Mouse (Mus musculus): ENCODE measurements around the gene Plac9b. TPM values are rescaled to one million over a fixed set of nuclear protein-coding genes. Genes with fewer than 3 reads are reported as not detected.
"Not testable (repeated sequence)": the region's sequence is repeated elsewhere in the genome, so short reads cannot be mapped to it uniquely, and the experiment has no call there.

Plac9b gene
- 10 to 100 TPM; 49.7 to 59.8 TPM for total RNA-seq (2021)

DNA sequence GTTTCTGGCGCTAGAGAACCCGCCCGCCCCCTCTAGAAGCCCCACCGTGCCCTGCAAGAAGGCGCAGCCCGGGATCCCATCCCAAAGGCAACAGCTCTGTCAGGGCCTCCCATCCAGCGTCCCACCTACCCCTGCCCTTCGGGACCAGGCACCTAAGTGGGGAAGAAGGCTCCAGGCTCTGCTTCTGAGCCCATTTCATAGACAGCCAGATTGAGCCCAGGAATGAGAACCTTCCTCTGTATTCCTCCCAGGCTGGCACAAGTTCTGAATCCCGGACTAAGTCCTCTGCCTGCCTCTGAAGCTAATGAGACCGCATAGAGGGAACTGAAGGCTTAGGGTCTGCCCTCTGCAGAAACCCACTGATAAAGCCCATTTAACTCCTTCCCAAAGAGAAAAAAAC, at the start of gene Plac9b:
Gene Plac9b (minus strand): TSS at position 101 of the 400 bp plus-strand sequence.
- not testable (repeated sequence) for DNase-seq

DNA sequence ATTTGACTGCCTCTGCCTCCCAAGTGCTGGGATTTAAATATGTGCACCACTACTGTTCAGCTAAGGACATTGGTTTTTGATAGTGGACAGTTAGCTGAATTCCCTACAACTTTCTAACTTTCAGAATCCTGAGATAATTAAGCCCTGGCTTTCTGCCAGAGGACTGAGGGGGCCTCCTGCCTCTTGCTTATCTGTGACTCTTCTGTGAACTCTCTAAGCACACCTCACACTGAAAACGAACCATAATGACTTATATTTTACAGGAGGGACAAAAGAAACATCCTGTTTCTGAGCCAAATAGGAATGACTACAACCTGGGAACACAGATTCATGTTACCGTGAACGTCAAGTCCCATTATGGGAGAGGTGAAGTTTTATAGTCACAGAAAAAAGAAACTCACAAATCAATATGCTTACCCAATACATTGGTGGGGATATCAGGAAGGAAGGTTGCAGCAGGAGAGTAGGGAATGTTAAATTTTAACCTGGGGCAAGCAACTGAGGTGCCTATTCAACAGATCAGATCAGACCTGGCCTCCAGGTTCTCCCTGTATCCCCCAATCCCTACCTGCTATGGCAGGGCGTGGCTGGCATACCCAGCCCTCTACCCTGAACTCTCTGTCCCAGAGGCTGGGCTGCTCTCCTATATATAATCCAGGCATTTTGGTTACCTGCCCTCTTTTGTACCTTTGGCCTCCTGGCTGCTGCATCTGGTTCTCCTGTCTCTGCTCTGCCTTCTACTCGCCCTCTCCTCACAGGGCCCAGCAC, 34.1 kb upstream of the Plac9b start:
- not testable (repeated sequence) for DNase-seq

DNA sequence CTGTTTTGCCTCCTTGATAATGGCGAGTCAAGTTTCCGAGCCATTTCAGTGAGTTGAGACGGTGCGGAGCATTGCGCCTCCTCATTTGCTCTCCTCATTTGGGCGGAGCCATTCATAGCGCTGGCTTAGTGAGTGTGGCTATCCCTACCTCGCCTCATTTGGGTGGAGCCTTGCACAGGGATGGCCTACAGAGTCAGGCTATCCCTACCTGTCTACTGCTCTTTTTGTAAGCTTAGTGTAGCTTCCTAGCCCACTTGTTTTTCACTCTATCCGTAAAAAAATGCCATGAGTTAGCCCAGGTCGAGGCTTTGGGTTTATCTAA, 24.6 kb upstream of the Plac9b start, which contains the start of gene Tmem254b:
Gene Tmem254b (minus strand): TSS at position 116 of the 322 bp plus-strand sequence.
- DNase-seq, result not testable (repeated sequence)

GRCm38 (mm10) chr14:26206197-26206925, 24.1 kb upstream of the Plac9b start:
- DNase-seq, result not testable (repeated sequence)

DNA sequence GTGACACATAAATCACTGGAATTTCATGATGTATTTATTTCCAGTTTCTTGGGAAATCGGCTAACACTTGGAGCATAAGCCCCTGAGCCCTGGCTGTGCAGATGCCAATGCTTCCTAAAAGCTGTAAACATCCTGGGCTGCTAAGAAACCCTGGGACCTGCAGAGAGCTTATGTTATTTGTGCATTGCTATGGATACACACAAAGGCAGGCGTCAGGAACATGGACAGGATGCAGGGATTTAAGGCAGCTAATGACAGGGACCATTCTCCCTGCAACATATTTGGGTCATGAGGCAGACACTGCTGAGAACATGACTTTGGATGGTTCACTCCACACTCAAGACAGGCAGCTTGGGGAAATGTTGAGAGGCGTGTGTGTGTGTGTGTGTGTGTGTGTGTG, 15.6 kb upstream of the Plac9b start:
- DNase-seq, result not testable (repeated sequence)

- DNase-seq, result not testable (repeated sequence)
Observed at GRCm38 (mm10) chr14:26188361-26188760, 6.1 kb upstream of the Plac9b start.

DNA sequence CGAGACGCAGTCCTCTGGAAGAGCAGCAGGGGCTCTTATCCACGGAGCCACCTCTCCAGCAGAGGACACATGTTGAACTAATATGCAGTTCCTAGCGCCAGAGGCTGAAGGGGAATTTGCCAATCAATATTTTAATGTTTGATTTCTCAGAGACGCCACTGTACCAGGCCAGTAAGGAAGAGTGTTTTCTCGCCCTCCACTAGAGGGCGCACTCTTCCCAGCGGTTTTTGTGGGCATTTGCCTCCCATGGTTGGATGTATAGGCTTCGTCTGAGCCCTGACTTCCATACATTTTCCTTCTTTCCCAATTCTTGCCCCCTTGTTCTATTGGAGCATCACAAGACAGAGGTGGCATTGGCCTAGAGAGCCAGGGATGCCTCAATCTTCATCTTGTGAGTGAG, 4.4 kb upstream of the Plac9b start:
- not testable (repeated sequence) for DNase-seq

DNA sequence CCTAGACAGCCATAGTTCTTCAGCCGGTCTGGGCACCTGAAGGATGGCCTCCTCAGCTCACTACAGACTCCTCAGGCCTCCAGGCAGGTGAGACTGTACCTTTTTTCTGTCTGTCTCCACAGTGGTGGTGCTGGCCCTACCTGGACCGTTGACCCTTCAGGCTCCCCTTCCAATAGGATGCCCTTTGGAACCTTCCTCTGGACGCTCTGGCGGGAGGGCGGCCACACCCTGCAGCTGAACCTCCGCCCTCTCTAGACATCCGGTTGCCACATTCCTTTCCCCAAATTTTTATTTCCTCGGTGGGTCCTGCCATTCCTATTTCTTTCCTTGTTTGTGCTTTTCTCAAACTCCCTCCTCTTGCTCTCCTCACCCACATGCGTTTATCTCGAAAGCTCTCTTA, 620 bp downstream of the Plac9b start:
- not testable (repeated sequence) for DNase-seq

DNA sequence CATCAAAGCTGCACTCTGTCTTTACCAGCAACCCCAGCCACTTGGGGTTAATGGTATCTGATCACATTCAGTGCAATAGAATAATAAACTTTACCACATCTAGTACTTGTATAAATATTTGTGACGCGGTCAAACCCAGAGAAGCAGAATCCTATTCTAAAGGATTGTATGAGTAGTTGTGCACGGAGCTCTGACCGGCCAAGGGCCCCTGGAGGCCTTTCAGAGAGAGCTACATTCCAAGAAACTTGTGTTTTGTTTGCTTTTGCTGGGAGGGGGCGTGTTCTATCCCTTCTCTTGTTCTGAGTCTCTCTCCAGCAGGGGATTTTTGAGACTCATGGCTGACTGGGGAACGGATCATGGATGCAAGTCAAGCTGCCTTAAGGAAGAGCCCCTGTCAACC, 7.3 kb downstream of the Plac9b start:
- DNase-seq, result not testable (repeated sequence)

GRCm38 (mm10) chr14:26173955-26174354, 8.3 kb downstream of the Plac9b start:
- not testable (repeated sequence) for DNase-seq

- not testable (repeated sequence) for DNase-seq
Observed at GRCm38 (mm10) chr14:26165266-26165665, 17.0 kb downstream of the Plac9b start.

DNA sequence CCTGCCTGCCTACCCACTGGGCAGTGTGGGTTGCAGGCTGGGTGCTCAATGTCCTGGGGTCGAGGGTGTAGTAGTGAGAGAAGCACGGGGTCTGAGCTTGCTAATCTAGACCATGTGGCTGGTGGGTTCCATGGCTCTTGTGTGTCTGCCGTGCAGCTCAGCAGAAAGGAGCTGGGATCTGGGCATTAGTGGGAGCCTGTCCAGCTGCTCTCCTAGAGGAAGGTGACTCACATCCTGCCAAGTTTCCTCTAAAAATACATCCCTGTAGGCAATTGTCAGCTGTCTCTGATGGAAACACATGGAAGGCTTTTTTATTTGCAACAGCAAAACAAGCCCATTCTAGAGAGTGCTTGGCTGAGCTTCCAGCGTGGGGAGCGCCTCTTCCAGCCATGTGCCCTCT, 19.9 kb downstream of the Plac9b start:
- not testable (repeated sequence) for DNase-seq

- not testable (repeated sequence) for DNase-seq
Observed at GRCm38 (mm10) chr14:26161156-26161555, 21.1 kb downstream of the Plac9b start.

- not testable (repeated sequence) for DNase-seq
Observed at GRCm38 (mm10) chr14:26156032-26156431, 26.2 kb downstream of the Plac9b start.

GRCm38 (mm10) chr14:26147095-26147494, 35.2 kb downstream of the Plac9b start:
- DNase-seq, result not testable (repeated sequence)

- not testable (repeated sequence) for DNase-seq
Observed at GRCm38 (mm10) chr14:26119095-26119494, 63.2 kb downstream of the Plac9b start.

DNA sequence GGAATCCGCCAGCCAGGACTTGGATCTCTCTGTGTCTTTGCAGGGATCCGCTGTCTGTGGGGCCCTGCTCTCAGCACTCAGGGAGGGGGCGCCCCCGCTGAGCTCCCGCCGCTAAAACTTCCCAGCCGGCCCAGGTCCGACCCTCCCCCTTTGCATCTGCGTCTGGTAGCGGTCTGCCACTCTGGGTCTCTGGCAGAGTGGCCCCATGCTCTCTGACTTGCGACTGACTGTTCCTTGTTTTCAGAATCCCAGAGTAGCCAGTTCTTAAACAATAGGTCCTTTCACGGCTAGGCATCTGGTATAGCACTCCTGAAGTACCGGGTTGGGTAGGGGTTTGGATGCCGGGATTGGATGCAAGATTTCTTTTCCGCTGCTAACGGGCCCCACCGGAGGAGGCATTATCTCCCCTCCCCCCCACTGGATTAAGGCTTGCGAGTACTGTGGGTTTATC, 63.7 kb downstream of the Plac9b start:
- DNase-seq, result not testable (repeated sequence)

- not testable (repeated sequence) for DNase-seq
Observed at GRCm38 (mm10) chr14:26118150-26118549, 64.1 kb downstream of the Plac9b start, which contains the start of gene Duxbl2. Duxbl2 (plus strand) TSS chr14:26118349.

Other genes with a start within 250 kb of the Plac9b start
- gene Cphx1, start 244.2 kb downstream of the Plac9b start, total RNA-seq (2021), result not detected
- gene Duxbl1, start 203.9 kb downstream of the Plac9b start, total RNA-seq (2021), result not detected
- 10 to 100 TPM; 10.1 to 18.1 TPM for gene Gm9780, start 139.8 kb downstream of the Plac9b start, total RNA-seq (2021)
- gene Tmem254c, start 115.1 kb downstream of the Plac9b start, total RNA-seq (2021), result 10 to 100 TPM; 15.5 to 31.0 TPM
- gene Cphx2, start 101.0 kb downstream of the Plac9b start, total RNA-seq (2021), result not detected
- not detected for gene Cphx3, start 100.2 kb downstream of the Plac9b start, total RNA-seq (2021)
- gene Duxbl2, start 64.1 kb downstream of the Plac9b start, total RNA-seq (2021), result under 1 TPM; 0.24 to 0.61 TPM
- 1 to 10 TPM; 6.3 to 8.0 TPM for gene Tmem254b, start 24.6 kb upstream of the Plac9b start, total RNA-seq (2021)
- gene Duxbl3, start 75.5 kb upstream of the Plac9b start, total RNA-seq (2021), result 1 to 10 TPM; 1.9 to 2.3 TPM

Data from heart, postnatal 4 days (tissue).